Mouse (Mus musculus) heart, adult 2 months (tissue): Measurements from ENCODE around the gene Gtf2f1.

Experiments
- EP300 ChIP-seq: fragments of 200-500 bp; IDR thresholded peaks from 2 replicates; pipeline ENCODE4 v1.6.1; 2011; ENCODE audit warnings: low read depth, low read length, control low read depth; ENCODE audit not compliant: insufficient read depth
- POLR2A ChIP-seq: fragments of 200-500 bp; IDR thresholded peaks from 2 replicates; pipeline ENCODE4 v1.6.1; 2011; ENCODE audit warnings: mild to moderate bottlenecking, low read depth, low read length, control low read depth; ENCODE audit not compliant: insufficient read depth

- no peak for TF ChIP-seq POLR2A
- no peak for TF ChIP-seq EP300
These were observed 9.9 kb upstream of the Gtf2f1 start for GRCm38 (mm10) chr17:57020960-57021359.
